14 mouse cellular contexts compared by ENCODE assay signal in genomic region chr5:149049435-149049834, GRCm38 (mm10). TPM values are rescaled to one million over a fixed set of nuclear protein-coding genes. Genes with fewer than 3 reads are reported as not detected.
DNase-seq lines count a peak whose midpoint lies in the region; ATAC-seq and TF ChIP-seq lines count a peak whose summit lies in the region.
"Had no signal": no experiment of that assay in that cellular context is flagged by ENCODE, and none has a peak within 500 bp of the region (broad histone marks: within the 10 kb centered on the region; RNA-seq: fewer than 3 reads in every experiment).

No protein-coding gene starts in this region.

- peak overlapping the region; percentile 100; the same call in 1 of the 2 replicates for H3K9ac ChIP-seq in lung, embryonic 14.5 days
- H3K9ac ChIP-seq in embryonic facial prominence, embryonic 12.5 days, result no peak overlapping the region
- no peak overlapping the region for H3K9ac ChIP-seq in limb, embryonic 13.5 days
- H3K9ac ChIP-seq: limb, embryonic 15.5 days had no signal

- peaks cover 46% of the 10 kb centered on the region for H3K36me3 ChIP-seq in lung, embryonic 14.5 days (ENCODE audit: insufficient read depth)
- H3K36me3 ChIP-seq in embryonic facial prominence, embryonic 12.5 days, result peaks cover 28% of the 10 kb centered on the region
- peaks cover 39% of the 10 kb centered on the region for H3K36me3 ChIP-seq in limb, embryonic 13.5 days
- H3K36me3 ChIP-seq in thymus, adult 2 months (ENCODE audit: control insufficient read depth, insufficient read depth, low read length), result peaks cover 38% of the 10 kb centered on the region

- no peak for TF ChIP-seq POLR2A in thymus, adult 2 months (IDR thresholded peaks at IDR 0.05; ENCODE audit: control insufficient read depth, extremely low read depth, insufficient read depth, low read length, poor library complexity)

- peak overlapping the region; percentile 88 for H3K4me3 ChIP-seq in gastrocnemius, adult 2 months
- H3K4me3 ChIP-seq in lung, embryonic 14.5 days (ENCODE audit: low read depth, low read length), result peak overlapping the region; percentile 86; the same call in 1 of the 2 replicates
- no peak overlapping the region for H3K4me3 ChIP-seq in embryonic facial prominence, embryonic 12.5 days
- peak overlapping the region; percentile 8; the same call in 1 of the 2 replicates for H3K4me3 ChIP-seq in limb, embryonic 13.5 days
- H3K4me3 ChIP-seq in thymus, adult 2 months (ENCODE audit: control insufficient read depth, insufficient read depth, low read length), result no peak overlapping the region; the same call in 1 of the 2 replicates

- intact Hi-C loops in gastrocnemius, adult 2 months (cut with DNase I), result loop anchor here (10.0 kb wide), 1 partner anchor 145 kb away; no protein-coding TSS in a partner anchor
- intact Hi-C loops in gastrocnemius, postnatal 36 days (cut with DNase I), result loop anchor here (10.0 kb wide), 1 partner anchor 235 kb away; no protein-coding TSS in a partner anchor

- H3K4me2 ChIP-seq in lung, embryonic 14.5 days, result peak overlapping the region; percentile 92
- peak overlapping the region; percentile 92 for H3K4me2 ChIP-seq in embryonic facial prominence, embryonic 12.5 days (replicated peaks)
- H3K4me2 ChIP-seq in limb, embryonic 13.5 days (replicated peaks), result peak overlapping the region; percentile 93

- no peaks in the 10 kb centered on the region for H3K27me3 ChIP-seq in lung, embryonic 14.5 days (ENCODE audit: insufficient read depth, low read length)
- H3K27me3 ChIP-seq in embryonic facial prominence, embryonic 12.5 days, result no peaks in the 10 kb centered on the region
- no peaks in the 10 kb centered on the region for H3K27me3 ChIP-seq in limb, embryonic 13.5 days
- no peaks in the 10 kb centered on the region for H3K27me3 ChIP-seq in thymus, adult 2 months (ENCODE audit: control insufficient read depth, insufficient read depth, low read length)
- H3K27me3 ChIP-seq: limb, embryonic 15.5 days had no signal

- no peaks in the 10 kb centered on the region for H3K9me3 ChIP-seq in lung, embryonic 14.5 days (ENCODE audit: low read depth, low read length)
- no peaks in the 10 kb centered on the region for H3K9me3 ChIP-seq in embryonic facial prominence, embryonic 12.5 days
- no peaks in the 10 kb centered on the region for H3K9me3 ChIP-seq in limb, embryonic 13.5 days
- H3K9me3 ChIP-seq: limb, embryonic 15.5 days had no signal

- WGBS in lung, embryonic 14.5 days, result 63% methylated on average over 3 of the region's 3 CpGs
- 74% methylated on average over 3 of the region's 3 CpGs for WGBS in embryonic facial prominence, embryonic 12.5 days
- WGBS in limb, embryonic 13.5 days, result 83% methylated on average over 3 of the region's 3 CpGs
- 45% methylated on average over 3 of the region's 3 CpGs for WGBS in thymus, adult 2 months

- peak overlapping the region; percentile 44; the same call in 1 of the 2 replicates for H3K27ac ChIP-seq in gastrocnemius, adult 2 months
- H3K27ac ChIP-seq in lung, embryonic 14.5 days (ENCODE audit: low read depth), result no peak overlapping the region
- no peak overlapping the region for H3K27ac ChIP-seq in embryonic facial prominence, embryonic 12.5 days
- no peak overlapping the region for H3K27ac ChIP-seq in limb, embryonic 13.5 days
- no peak overlapping the region; the same call in 1 of the 2 replicates for H3K27ac ChIP-seq in thymus, adult 2 months (ENCODE audit: control insufficient read depth, insufficient read depth, low read length)
- H3K27ac ChIP-seq: limb, embryonic 15.5 days had no signal

- ATAC-seq in lung, embryonic 14.5 days (ENCODE audit: insufficient read depth), result no peak
- no peak for ATAC-seq in embryonic facial prominence, embryonic 12.5 days (ENCODE audit: insufficient number of reproducible peaks, insufficient read depth, low FRiP score, low TSS enrichment)
- ATAC-seq in limb, embryonic 13.5 days (ENCODE audit: low FRiP score, low read depth), result no peak
- ATAC-seq: lung, postnatal 0 days had no signal

- no peaks in the 10 kb centered on the region; the same call in 1 of the 2 replicates for H3K4me1 ChIP-seq in lung, embryonic 14.5 days (ENCODE audit: insufficient read depth)
- peaks cover 6% of the 10 kb centered on the region; the same call in 1 of the 2 replicates for H3K4me1 ChIP-seq in embryonic facial prominence, embryonic 12.5 days
- H3K4me1 ChIP-seq in limb, embryonic 13.5 days, result peaks cover 19% of the 10 kb centered on the region
- peaks cover 5% of the 10 kb centered on the region for H3K4me1 ChIP-seq in thymus, adult 2 months (replicated peaks; ENCODE audit: control insufficient read depth, insufficient read depth, low read length)

- DNase-seq in gastrocnemius, adult 2 months, result no peak
- no peak for DNase-seq in gastrocnemius, postnatal 36 days
- no peak for DNase-seq in lung, embryonic 14.5 days
- no peak for DNase-seq in lung, postnatal 36 days
- no peak for DNase-seq in urinary bladder, adult 2 months (ENCODE audit: low spot score)
- DNase-seq in thymus, adult 2 months, result no peak
- DNase-seq: adrenal gland, postnatal 36 days; cerebellum, postnatal 25 days; right cerebral cortex, postnatal 4 days had no signal

- no peak for TF ChIP-seq CTCF in gastrocnemius, adult 2 months (IDR thresholded peaks at IDR 0.05)
- no peak for TF ChIP-seq CTCF in lung, embryonic 14.5 days (IDR thresholded peaks at IDR 0.05; ENCODE audit: low read depth)
- no peak for TF ChIP-seq CTCF in thymus, adult 2 months (IDR thresholded peaks at IDR 0.05; ENCODE audit: borderline replicate concordance, control insufficient read depth, extremely low read depth, insufficient read depth, low read length, poor library complexity)

RNA-seq across cellular contexts. Expression of gene Gm42791, which starts 54.5 kb away (rescaled TPM):
- 1 to 10 TPM; 2.8 to 5.1 TPM for total RNA-seq in gastrocnemius, adult 2 months (2021)
- 1 to 10 TPM; 1.4 to 2.5 TPM for total RNA-seq in gastrocnemius, postnatal 36 days (2021)
- polyA plus RNA-seq in lung, embryonic 14.5 days (2014; fragmentation: Nextera tagmentation; extraction: Ambion mirVana), result 0.58 and 1.2 TPM in 2 replicates
- 3.4 and 4.0 TPM in 2 replicates for polyA plus RNA-seq in embryonic facial prominence, embryonic 12.5 days (2016; fragmentation: Nextera tagmentation; extraction: Ambion mirVana)
- 1.6 and 2.6 TPM in 2 replicates for polyA plus RNA-seq in limb, embryonic 13.5 days (2015; fragmentation: Nextera tagmentation; extraction: Ambion mirVana)
- polyA plus RNA-seq in urinary bladder, adult 2 months (2012; rRNA removed), result not detected in 2 replicates
- not detected in 2 replicates for polyA plus RNA-seq in thymus, adult 2 months (2012; rRNA removed)
- polyA plus RNA-seq: heart, embryonic 11.5 days had no signal

Comparison
In these comparisons a context has a peak if more than half of its experiments do, and no peak if none do; other contexts are left out.
1. H3K4me3 ChIP-seq: peak in gastrocnemius, adult 2 months (single experiment), lung, embryonic 14.5 days (single experiment) and limb, embryonic 13.5 days (single experiment); none in embryonic facial prominence, embryonic 12.5 days (single experiment) and thymus, adult 2 months (single experiment).
2. Peak in every context shown above with its lines, with median percentiles within 50 percentile points of each other: H3K4me2 ChIP-seq.